Mouse (Mus musculus) cerebellum, adult 2 months (tissue): ENCODE measurements at regions not wholly inside any gene's neighbourhood (a gene's known extent, or its start where the extent isn't known, plus 50 kb on each side); places are given as distances from the start of the nearest gene placed in this dataset.

Experiments used
- CTCF ChIP-seq: fragments of 200-500 bp; IDR thresholded peaks from 2 replicates; pipeline ENCODE4 v1.5.1; 2011; ENCODE audit warnings: low read depth, mild to moderate bottlenecking, control low read depth, low read length, moderate library complexity, borderline replicate concordance; ENCODE audit not compliant: insufficient read depth
- POLR2A ChIP-seq: fragments of 200-500 bp; IDR thresholded peaks from 2 replicates; pipeline ENCODE4 v1.6.1; 2011; ENCODE audit warnings: low read length, control low read depth, borderline replicate concordance; ENCODE audit not compliant: insufficient read depth

DNA sequence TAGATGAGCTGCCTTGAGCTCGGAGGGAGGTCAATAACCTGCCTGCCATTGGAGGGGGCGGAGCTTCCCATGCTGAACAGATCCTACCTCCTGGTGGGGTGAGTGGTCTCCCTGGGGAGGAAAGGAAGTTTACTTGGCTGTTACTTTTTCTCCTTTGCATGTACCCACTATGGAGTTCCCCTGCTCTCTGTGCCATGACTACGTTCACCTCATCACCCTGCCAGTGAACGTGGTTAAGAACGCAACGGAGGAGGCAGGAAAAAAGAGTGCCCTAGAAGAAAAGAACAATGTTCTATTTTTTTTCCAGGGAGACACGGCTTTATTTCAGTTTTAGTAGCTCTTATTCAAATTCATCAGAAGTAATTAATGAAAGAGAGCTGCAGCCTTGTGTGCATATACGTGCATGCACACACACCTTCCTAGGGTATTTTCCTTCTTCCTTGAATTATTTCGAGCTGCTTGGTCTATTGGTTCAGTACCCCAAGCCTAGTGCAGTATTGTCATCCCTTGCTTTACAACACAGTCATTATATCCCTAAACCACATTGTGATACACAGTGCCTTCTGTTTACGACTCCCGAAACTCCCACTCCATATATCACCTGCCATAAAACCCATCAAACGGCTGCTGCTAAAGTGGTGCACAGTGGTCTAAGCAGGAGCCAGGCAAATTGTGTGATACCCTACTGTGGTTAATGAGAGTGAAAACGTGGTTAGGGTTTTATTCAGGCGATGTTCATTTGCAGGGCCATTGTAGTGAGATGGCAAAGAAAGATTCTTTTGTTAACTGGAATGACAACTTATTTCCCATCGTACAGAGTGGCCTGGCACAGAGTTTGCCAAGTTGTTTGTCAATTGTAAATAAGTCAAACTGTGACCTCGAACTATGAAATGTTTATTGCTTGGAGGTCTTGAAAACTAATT, 608.0 kb downstream of the Bcl11a start:
- TF ChIP-seq CTCF (no peak), POLR2A (no peak)
